ENCODE assay signal across 24 mouse cellular contexts in genomic region chr6:24564886-24565285, GRCm38 (mm10). TPM values are rescaled to one million over a fixed set of nuclear protein-coding genes. Genes with fewer than 3 reads are reported as not detected.
"Had no signal": no experiment of that assay in that cellular context is flagged by ENCODE, and none has a peak within 500 bp of the region (broad histone marks: within the 10 kb centered on the region; RNA-seq: fewer than 3 reads in every experiment).

No protein-coding gene starts in this region.

- H3K27me3 ChIP-seq: midbrain, embryonic 12.5 days; neural tube, embryonic 13.5 days; neural tube, embryonic 15.5 days had no signal

- H3K36me3 ChIP-seq: midbrain, embryonic 10.5 days; midbrain, embryonic 12.5 days; neural tube, embryonic 13.5 days; neural tube, embryonic 15.5 days had no signal

- ATAC-seq: midbrain, embryonic 16.5 days had no signal

- H3K27ac ChIP-seq: midbrain, embryonic 10.5 days; midbrain, embryonic 12.5 days; neural tube, embryonic 13.5 days; neural tube, embryonic 15.5 days had no signal

- H3K4me2 ChIP-seq: lung, embryonic 14.5 days; midbrain, embryonic 12.5 days; neural tube, embryonic 13.5 days; neural tube, embryonic 15.5 days had no signal

- H3K4me1 ChIP-seq: midbrain, embryonic 10.5 days; midbrain, embryonic 12.5 days; neural tube, embryonic 13.5 days; neural tube, embryonic 15.5 days had no signal

- DNase-seq: lung, adult 18-20 months; lung, embryonic 14.5 days; lung, postnatal 10 days; lung, postnatal 4 days; midbrain, embryonic 14.5 days; right cerebral cortex, adult 18-20 months; right cerebral cortex, postnatal 25 days; right cerebral cortex, postnatal 4 days; spleen, adult 18-20 months; thymus, adult 18-20 months; thymus, postnatal 14 days; thymus, postnatal 36 days had no signal

- H3K9me3 ChIP-seq: midbrain, embryonic 10.5 days; midbrain, embryonic 12.5 days; neural tube, embryonic 13.5 days; neural tube, embryonic 15.5 days had no signal

- H3K9ac ChIP-seq: lung, embryonic 14.5 days; midbrain, embryonic 12.5 days; neural tube, embryonic 13.5 days; neural tube, embryonic 15.5 days had no signal

- H3K4me3 ChIP-seq: midbrain, embryonic 10.5 days; midbrain, embryonic 12.5 days; myocyte; neural tube, embryonic 13.5 days; neural tube, embryonic 15.5 days had no signal

RNA-seq across cellular contexts. Expression of gene Lmod2, which starts 32.7 kb away (rescaled TPM):
- total RNA-seq: megakaryocyte, adult 5-6 weeks; megakaryocyte-erythroid progenitor cell, adult 5-6 weeks had no signal
- polyA plus RNA-seq: midbrain, embryonic 12.5 days; midbrain, embryonic 14.5 days; midbrain, embryonic 16.5 days; small intestine, adult 2 months; stomach, embryonic 14.5 days had no signal

RNA-seq across cellular contexts. Expression of gene Asb15, which starts 36.9 kb away (rescaled TPM):
- total RNA-seq: megakaryocyte, adult 5-6 weeks; megakaryocyte-erythroid progenitor cell, adult 5-6 weeks had no signal
- polyA plus RNA-seq: midbrain, embryonic 10.5 days; midbrain, embryonic 12.5 days; midbrain, embryonic 14.5 days; midbrain, embryonic 16.5 days; neural tube, embryonic 11.5 days; neural tube, embryonic 13.5 days; neural tube, embryonic 15.5 days; small intestine, adult 2 months; stomach, embryonic 14.5 days had no signal

RNA-seq across cellular contexts. Expression of gene Iqub, which starts 50.0 kb away (rescaled TPM):
- total RNA-seq: megakaryocyte, adult 5-6 weeks had no signal
- polyA plus RNA-seq: myocyte; small intestine, adult 2 months; stomach, embryonic 14.5 days; stomach, embryonic 16.5 days had no signal
